Mouse (Mus musculus) lung, postnatal 36 days (tissue): Measurements from ENCODE around the gene Heyl.

ENCODE experiments used
- DNase-seq: peaks from one replicate; pipeline ENCODE4 v3.0.0; 2022; ENCODE audit warnings: mixed read lengths

The Heyl gene

DNA sequence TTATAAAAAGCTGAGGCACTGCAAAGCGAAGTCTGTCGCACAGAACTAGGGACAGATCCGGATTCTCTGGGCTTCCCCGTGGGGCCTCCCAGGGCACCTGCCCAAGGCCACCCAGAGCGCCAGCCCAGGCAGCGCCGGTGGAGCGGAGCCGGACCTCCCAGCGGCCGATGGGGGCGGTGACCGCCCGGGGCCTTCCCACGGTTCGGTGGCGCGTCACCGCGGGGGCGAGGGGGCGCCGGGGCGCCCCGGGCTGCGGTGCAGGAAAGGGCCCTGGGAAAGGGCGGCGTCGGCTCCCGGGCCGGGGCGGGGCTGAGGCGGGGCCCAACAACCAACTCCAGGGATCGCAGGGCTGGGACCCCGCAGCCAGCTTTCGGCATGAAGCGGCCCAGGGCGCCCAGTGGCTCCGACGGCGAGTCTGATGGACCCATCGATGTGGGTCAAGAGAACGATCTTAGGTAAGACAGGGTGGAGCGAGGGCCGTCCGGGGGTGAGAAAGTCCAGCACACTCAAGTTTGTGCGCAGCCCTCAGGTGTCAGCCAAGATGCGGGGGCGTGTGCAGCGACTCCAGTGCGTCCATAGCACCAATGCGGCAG lies at the start of gene Heyl:
Gene Heyl (plus strand): TSS at position 65 of the 593 bp plus-strand sequence.
- peak; percentile 58 for DNase-seq

DNA sequence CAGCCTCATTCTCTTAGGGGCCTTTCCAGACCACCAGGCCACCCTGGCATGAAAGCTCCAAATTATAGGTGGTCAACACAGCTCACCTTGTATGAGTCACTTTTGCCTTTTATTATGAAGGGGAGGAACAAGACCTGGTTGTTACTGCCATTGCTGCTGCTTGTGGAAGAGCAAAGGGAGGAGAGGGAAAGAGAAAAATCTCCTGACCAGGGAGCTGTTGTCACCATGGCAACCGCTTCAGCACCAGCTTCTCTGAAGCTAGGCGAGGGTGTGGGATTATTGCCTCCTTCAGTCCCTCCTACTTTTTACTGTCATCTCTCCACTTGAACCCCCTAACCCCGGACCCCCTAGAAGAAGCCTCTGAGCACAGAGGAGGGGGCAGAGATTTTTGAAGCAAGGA lies 48.5 kb upstream of the Heyl start:
- DNase-seq, result no peak

DNA sequence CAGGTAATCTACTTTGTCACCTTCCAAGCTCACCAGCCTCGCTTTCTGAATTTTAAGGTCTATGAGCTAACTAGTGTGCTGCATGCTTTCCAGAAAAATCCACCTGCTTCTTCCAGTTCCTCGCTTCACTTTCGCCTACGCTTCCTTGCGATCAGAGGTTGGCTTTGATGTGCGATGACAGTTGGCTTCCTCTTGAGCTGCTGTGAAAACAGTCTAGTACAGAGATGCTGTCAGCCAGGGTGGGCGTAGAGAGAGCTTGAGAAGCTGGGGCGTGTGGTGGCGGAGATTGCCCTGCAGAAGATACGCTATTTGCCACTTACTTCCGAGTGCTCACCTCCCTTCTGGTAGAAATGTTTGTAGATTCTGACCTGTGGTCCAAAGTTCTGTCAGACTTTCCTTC lies 41.0 kb upstream of the Heyl start:
- no peak for DNase-seq

DNA sequence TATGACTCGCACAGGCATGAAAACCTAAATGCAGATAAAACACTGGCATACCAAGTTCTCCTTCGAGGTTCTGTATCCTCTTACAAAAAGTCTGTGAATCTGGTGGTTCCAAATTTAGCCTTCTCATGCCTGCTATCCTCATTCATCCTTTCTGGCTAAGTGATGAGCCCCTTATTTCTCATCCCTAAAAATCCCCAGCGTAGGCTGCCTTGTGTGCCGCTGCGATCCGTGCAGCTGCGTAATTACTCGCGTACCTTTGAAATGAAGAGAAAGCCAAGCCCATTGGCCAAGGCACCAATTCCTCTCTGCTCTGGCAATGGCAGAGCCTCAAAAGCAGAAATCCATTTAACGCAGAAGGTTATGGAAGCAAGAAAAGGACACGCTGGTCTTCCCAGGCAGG lies 39.6 kb upstream of the Heyl start:
- no peak for DNase-seq

DNA sequence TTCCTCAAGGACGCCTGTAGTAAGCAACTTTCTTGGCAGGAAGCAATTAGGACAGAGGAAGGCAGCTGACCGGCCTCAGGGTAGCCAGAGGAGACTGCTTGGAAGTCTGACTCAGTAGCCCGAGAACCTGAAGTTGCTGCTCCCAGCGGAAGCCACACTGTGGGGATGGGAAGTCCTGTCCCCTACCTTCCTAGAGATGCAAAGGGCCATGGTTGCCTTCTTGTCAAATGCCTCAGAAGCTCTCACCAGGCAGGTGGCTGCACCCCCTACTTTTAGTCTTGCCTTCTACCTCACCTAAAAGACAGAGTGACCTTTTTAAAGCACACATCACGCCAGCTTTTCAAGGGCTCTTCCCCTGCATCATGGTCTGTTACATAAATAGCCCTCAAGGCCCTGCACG lies 36.7 kb upstream of the Heyl start:
- DNase-seq, result no peak

DNA sequence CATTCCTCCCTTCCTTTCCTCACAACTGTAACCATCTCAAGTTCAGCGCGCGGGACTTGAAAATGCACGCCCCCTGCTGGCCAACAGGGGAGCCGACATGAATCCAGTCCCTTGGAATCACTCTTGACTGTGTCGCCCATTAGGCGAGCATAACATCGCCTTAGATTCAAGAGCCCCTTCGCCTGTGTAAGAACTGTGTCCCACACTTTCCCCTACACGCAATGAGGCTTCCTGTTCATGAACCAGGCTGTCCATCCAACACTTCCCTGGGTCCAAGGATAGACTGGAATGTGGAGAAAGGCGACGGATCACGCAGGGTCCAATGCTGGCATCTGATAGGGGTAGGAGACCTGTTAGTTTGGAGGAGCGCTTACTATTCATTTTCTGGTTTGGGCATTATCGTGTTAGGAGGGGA lies 32.6 kb upstream of the Heyl start:
- peak; percentile 64 for DNase-seq

DNA sequence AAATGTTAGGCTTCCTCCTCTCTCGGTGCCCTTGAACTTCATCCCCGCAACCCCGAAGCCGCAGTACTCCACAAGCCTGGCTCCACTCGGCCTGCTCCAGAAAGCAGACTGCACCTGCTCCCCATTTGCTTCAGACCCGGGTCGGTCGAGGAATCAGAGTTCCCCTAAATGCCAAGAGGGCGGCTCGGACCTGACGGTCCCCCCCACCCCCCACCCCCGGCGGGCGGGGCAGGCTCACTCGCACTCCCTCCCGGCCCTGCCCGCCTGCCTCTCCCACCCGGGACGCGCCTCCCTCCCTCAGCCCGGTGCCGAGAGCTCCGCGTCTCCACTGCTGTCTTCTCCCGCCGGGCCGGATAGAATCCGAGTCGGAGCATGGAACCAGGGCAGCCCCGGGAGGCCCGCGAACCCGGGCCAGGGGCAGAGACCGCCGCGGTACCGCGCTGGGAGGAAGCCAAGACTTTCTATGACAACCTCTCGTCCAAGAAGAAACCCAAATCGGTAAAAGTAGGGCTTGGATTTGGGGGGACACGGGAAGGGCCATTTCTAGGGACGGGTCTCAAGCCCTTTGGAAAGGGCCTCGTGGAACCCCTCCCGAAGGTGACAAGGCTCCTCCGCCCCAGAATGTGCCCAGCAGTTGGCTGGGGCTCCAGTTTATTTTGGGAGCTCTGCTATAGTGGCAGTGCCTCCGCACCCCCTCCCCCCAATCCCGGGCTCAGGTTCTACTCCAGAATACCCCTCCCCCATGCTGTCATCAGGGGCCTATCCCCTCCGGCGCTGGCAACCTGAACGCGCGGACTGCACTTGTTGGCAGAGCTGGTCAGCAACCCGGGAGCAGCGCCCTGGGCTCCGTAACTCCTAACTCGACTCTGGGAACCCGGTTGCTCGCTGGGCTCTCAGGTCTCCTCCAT lies 31.9 kb upstream of the Heyl start, which contains the start of gene Nt5c1a:
Gene Nt5c1a (plus strand): TSS at position 319 of the 908 bp plus-strand sequence.
- DNase-seq, result no peak

DNA sequence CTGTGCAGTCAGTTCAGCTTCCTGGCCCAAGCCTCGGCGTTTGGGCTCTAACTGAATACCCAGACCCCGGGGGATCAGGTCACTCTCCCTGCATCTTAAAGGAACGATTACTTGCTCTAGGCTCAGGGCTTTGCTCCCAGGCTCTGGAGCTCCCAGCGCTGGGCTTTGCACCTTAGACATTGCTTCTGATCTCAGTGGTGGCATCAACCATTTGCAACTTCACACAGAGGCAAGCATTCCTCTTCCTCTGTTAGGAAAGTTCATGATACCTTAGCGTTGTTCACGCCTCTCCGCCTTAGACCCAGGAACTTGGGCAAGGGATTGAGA lies 31.3 kb upstream of the Heyl start:
- no peak for DNase-seq

DNA sequence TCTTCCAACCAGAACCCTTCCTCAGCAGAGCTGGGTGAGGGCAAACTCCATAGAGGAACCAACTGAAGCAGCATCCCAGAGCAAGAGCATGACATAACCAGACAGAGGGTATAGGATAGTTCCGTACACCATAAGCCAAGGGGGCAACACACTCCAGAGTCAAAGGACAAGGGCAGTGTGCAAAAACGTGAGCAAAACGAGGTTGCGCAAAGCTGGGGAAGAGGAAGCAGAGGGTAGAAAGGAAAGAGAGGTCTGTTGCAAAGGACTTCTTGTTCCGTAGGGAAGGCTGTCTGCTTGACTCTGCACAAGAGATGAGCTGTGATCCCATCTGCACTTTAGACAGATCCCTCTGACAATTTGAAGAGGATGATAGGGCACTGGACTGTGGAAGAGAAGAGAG lies 26.0 kb upstream of the Heyl start:
- no peak for DNase-seq

DNA sequence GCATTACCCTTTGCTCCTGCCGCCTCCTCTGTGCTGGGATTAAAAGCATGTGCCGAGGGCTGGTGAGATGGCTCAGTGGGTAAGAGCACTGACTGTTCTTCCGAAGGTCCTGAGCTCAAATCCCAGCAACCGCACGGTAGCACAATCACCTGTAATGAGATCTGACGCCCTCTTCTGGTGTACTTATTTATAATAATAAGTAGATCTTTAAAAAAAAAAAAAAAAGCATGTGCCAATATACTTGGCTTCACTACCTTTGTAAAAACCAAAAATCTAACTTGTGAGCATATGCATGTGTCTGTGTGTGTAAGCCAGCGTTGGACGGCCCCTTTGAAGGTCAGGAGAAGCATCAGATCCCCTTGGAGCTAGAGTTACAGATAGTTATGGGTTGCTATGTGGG lies 22.4 kb upstream of the Heyl start:
- DNase-seq, result no peak

DNA sequence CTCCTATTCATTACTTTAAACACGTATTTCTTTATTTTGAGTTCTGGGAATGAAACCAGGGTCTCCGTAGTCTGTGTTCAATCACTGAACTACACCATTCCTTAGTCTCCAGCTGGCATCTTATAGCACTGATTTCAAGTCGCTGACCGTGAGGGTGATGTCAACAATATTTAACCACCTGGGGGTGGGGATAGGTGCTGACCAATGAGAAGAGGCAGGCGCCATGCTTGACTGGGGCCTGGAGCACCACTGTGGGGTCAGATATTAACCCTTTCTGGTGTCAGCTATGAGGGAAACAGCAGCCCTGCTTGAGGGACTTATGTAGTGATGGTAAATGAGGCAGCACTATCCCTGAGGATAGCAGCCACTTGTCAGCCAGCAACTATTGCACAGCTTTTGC lies 21.9 kb upstream of the Heyl start:
- DNase-seq, result no peak

DNA sequence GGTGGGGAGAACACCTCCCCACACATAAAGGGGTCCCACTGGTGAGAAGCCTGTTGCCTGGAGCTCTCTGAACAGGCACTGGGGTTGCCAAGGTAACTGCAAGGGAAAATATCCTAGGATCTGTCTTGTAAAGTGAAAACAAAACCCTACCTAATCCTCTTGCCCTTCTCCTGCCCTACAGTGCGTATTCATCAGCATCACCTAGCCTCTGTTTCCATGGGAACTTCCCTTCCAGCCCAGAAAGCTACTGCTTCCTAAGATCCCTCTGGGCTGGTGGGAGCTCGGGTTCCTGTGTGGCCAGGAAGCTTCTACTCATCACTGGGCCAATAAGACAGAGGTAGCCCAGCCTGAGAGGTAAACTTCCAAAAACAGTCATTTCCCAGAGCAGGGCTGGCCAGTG lies 21.0 kb upstream of the Heyl start:
- no peak for DNase-seq

DNA sequence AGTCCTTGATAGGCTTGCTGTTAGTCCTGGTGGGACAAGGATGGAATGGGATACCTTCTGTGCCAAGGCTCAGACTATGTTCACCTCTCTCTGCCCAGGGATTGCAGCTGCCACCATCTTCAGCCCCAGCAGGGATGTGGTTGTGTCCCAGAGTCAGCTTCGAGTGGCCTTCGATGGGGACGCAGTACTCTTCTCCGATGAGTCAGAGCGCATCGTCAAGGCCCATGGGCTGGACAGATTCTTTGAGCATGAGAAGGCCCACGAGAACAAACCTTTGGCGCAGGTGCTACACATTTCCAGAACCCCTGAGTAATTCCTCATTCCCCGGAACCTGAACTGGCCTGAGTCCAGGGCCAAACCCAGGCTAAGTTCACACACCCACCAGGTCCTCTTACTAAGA lies 19.4 kb upstream of the Heyl start:
- DNase-seq, result no peak

DNA sequence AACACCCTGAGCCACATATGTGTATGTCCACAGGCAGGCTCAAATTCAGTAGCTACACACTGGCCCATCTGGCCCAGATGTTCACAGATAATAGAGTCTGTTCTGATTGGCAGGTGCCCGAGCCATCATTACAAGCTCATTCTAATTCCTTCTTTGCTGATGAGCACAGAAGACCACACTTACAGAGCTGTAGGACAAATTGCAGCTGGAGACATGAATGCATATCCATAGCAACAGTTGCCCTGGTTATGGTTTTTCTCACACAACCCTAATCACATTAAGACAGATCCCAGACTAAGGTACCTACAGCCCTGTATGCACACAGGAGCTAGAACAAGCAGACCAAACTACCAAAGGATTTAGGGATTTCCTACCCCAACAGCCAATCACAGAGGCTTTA lies 18.0 kb upstream of the Heyl start:
- DNase-seq, result no peak

DNA sequence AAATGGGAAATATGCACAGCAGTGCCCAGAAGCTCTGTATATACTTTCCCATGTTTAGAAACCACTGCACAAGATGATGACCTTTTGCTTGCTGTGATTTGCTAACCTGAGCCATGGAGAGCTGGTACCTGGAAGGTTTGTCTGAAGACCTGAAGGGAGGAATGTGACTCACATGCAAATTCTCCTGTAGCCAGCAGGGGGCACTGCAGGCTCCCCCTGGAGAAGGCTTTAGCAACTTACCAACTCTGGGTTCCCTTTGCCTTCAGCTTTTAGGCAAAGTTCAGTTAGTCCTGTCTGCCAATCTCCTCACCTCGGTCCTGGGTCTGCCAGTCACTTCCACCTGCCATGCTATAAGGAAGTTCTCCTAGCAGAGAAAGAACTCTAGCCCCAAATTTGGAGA lies 16.6 kb upstream of the Heyl start:
- no peak for DNase-seq

DNA sequence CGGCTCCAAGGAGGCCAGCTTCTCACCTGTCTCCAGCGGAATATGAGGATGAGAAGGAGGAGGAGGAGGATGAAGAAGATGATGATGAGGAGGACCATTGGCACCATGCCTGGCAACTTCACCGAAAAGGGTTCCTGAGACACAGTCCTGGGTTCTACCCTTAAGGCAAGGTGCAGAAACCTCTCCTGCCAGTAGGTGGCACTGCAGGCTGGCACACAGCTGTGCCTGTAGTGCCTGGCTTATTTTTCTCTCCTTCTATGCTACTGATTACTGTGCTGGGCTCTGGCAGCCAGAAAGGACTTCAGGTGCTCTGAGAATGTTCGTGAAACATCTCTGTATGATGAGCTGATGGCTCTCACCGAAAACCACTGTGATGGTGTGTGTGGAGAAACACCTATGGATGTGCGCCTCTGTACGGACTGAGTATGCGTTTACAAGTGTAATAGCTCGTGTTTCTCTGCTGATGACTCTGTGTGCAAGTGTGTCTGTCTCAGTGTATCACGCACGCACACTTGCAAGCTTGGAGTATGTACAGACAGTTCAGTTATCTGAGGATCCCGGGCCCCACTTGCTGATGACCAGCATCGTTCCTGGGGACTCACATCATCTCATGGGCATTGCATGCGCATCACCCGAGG lies 13.5 kb upstream of the Heyl start:
- DNase-seq, result peak; percentile 67

DNA sequence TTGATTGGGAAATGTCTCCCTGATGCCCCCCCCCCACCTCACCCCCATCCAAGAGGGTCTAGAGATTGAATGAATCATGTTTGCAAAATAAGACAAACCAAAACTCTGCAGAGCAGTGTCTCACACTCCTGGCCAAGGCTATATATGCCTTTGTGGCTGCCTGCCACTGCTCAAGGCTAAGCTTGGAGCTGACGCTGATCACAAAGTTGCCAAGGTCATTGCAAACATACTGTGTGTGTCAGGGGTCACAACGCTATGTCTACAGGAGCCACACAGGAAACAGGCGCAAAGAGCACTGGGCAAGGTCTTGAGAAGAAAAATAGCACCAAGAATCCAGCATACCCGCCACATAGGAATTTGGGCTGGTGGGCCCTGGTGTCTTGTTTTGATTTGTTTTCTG lies 12.7 kb upstream of the Heyl start:
- DNase-seq, result no peak

DNA sequence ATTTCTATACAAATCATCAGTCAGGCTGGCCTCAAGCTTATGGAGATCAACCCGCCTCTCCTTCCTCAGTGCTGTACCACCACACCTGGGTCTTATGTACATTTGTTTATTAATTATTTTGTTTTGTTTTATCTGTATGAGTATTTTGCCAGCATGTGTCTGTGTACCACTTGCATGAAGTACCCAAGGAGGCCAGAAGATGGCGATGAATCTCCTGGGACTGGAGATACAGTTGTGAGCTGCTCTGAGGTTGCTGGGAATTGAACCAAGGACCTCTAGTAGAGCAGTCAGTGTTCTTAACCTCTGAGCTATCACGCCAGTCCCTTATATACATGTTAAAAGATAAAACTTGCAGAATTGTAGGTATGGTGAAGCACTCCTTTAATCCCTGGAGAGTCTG lies 10.0 kb upstream of the Heyl start:
- no peak for DNase-seq

DNA sequence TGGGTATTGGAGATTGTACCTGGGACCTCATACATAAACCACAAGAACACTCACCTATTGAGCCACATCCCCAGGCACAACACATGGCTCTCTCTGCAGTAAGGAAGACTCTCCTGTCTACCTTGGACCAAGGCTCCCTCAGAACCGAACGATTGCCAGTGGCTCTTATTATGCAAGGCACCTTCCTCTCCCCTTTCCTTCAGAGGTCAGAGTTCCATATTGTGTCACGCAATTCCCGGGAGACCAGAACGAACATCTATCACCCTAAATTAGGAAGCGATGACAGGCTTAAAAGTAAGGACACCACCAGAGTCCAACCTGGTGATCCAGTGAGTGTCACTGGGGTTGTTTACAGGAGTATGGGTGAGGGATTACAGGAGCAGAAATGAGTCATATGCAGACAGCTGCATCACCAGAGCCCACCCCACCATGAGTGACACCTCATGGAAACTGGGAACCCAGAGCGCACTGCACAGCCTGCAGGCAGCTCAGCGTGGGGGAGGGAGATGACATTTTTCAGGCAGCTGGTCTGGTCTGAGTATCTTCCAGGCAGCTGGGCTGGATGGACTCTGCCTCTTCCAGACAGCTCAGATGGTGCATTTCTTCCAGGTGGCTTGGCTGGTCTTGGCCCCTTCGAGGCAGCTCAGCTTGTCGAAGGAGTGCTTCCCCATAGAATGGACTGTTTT lies 7.5 kb upstream of the Heyl start:
- peak; percentile 52 for DNase-seq

DNA sequence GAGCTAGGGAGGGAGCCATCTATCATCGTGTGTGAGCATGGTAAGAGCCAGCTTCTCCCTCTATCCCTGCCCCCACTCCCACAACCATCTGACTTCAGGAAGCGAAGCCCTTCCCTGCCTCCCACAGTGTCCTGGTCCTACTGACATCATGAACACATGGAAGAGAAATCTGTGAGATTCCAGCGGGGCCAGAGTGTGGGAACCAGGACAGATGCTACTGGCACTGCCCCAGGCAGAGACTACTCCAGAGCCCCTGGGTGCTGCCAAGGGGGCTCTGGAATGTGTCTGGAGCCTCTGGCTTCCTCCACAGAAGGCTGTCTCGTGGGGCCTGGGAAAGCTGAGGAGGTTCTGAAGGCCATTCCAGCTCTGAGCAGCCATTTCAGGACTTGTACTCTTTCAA lies 5.6 kb upstream of the Heyl start:
- peak; percentile 74 for DNase-seq

DNA sequence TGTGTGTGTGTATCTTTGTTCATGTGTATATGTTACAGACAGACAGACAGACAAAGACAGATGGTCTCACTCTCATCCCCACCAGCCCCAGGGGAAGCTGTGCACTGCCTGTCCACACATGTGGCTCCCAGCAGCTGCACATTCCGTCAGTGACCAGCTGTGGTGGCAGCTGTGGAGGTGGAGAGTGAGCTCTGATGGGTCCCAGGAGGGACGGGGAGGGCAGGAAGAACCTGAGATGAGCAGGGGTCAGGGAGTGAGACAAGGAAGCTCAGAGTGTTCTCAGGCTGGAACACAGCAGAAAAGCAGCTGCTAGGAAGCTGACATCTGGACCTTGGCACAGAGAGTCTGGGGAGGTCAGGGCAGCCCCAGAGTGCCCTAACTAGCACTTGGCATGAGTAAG lies 5.1 kb upstream of the Heyl start:
- DNase-seq, result peak; percentile 80

DNA sequence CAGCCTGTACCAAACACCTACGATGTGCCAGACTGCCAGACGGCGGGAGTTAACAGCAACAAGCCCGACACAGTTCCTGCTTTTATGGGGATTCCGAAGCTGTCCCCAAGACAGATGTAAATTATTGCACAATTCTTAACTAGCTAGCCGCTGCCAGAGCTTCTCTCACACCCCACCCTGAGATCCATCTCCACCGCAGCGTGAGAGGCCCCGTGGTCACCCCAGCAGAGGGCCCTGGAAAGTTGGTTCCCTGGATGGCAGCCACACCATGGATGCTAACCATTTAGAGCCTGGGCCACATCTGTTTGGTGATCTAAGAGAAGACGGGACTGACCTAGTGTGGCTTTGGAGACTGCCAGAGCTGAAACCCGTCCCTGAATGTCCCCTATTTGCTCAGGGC lies 4.2 kb upstream of the Heyl start:
- DNase-seq, result peak; percentile 52

DNA sequence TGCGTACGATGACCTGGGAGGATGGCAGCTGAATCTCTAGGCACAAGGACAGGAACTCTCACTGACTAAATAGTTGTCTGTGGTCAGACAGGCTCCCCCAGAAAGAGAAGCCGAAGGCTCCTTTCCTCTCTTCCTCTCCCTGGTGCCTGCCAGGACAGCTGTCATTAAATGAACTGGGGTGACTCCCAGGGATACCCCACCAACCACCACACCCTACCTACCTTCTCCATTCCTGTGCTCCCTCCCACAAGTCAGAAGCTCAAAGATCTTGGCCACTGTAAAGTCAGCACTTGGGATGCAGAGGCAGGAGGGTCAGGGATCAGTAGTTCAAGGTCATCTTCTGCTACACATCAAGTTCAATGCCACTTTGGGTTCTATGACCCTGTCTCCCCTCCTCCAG lies 515 bp upstream of the Heyl start:
- DNase-seq, result no peak
